Mouse (Mus musculus): Measurements from ENCODE around the gene Bloc1s5.
A peak's percentile ranks its signal among the peaks of the same experiment; 100 is the strongest.
"Not testable (repeated sequence)": the region's sequence is repeated elsewhere in the genome, so short reads cannot be mapped to it uniquely, and the experiment has no call there.

Gene Bloc1s5

DNA sequence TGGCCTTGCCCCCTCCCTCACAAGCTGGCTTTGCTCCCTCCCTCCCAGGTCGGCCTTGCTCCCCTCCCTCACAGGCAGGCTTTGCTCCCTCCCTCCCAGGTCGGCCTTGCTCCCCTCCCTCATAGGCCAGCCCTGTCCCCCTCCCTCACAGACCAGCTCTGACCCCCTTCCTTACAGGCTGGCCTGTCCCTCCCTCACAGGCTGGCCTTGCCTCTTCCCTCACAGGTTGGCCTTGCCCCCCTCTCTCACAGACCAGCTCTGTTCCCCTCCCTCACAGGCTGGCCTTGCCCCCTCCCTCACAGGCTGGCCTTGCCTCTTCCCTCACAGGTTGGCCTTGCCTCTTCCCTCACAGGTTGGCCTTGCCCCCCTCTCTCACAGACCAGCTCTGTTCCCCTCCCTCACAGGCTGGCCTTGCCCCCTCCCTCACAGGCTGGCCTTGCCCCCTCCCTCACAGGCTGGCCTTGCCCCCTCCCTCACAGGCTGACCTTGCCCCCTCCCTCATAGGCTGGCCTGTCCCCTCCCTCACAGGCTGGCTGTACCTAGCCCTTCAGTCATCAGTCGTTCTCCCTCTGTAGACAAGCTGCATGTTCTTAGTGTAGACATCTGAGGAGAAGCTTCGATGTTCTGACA, 16.8 kb downstream of the Bloc1s5 start:
- DNase-seq (ENCODE audit: low spot score in 2 of 2) = not testable (repeated sequence)

DNA sequence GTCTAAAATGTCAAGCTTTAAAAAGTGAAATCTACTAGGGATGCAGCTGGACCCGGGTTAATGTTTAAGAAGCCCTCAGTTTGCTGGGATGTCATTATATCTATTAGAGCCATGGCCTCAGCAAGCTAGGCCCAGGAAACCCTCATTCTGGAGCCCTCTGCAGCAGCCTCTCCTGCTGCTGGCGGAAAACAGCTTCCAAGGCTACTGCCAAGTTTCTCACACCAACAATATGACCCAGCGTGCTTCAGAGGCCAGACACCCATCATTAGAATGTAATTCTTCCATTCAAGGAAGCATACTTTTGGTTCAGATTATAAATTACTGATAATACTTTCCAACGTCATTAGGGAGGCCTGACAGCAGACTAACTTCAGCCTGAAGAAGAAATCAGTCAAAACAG, 18.0 kb downstream of the Bloc1s5 start:
- no peak for DNase-seq (ENCODE audit: low spot score in 2 of 2)

DNA sequence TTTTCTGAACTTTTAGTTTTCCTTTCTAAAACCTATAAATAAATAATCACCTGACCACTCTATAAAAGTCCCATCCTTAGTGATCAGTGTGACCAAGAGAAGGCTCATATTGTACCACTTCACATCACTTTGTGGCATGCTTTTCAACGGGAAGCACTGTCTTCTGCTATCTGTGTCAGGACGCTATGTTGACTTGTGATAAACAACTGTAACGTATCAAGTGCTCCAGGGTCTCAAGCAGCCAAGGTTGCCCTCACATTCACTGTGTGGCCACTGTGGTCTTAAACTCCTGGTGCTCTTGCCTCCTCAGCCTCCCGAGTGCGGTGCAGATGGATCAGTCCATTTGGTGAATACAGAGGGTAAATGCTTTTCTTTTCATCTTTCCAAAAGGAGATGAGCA, 19.3 kb downstream of the Bloc1s5 start:
- DNase-seq (ENCODE audit: low spot score in 2 of 2) = no peak

DNA sequence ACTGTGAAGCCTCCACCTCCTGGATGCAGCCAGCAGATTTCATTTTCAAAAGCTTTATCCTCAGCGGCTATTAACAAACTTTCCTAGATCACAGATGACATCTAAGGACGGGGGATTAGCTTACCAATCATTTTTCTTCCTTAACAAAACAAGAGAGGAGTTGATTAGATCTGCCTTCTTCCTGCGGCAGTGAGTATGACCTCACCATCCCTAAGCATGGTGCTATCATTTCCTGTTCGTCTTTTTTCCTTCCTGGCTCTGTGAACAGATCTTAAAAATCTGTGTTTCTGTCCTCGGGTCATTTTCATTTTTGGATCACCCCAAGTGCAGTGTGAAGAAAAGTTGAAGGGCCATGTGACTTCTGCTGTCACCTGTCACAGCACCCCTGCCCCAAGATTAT, 20.6 kb downstream of the Bloc1s5 start:
- DNase-seq (ENCODE audit: low spot score in 2 of 2) = no peak

DNA sequence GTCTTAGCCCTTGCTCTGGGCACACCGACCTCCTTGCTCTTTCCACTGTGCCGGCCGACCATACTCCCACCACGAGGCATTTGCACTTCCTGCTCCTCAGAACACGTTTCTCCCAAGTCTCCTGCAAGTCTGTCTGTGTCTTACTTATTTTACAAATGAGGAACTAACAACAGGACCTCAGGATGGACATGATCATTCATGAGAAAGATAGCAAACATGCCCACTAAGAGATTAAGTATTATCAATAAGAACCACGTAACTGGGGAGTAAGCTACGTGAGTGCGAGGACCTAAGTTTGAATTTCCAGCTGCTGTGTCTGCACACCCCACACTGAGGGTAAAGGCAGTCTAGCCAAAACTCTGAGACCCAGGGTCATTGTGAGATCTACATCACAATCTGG, 21.3 kb downstream of the Bloc1s5 start:
- no peak for DNase-seq (ENCODE audit: low spot score in 2 of 2)

DNA sequence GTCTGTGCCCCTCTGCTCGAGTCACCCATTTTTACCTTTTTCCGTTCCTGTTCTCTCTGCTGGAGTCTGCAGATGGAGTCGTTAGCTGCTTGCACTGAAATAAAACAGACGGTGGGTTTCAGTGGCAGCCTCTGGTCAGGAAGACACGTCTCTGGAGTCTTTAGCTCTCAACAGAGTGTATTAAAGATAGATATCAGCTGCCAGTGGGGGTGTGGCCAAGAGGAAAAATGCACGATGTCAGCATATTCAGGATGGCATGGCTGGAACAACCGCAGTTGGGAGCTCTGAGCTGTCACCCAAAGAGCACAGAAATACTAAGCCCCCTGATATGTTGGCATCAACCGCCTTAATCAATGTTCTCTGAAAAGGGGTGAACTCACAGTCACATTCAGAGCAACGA, 22.3 kb downstream of the Bloc1s5 start:
- no peak for DNase-seq (ENCODE audit: low spot score in 2 of 2)

DNA sequence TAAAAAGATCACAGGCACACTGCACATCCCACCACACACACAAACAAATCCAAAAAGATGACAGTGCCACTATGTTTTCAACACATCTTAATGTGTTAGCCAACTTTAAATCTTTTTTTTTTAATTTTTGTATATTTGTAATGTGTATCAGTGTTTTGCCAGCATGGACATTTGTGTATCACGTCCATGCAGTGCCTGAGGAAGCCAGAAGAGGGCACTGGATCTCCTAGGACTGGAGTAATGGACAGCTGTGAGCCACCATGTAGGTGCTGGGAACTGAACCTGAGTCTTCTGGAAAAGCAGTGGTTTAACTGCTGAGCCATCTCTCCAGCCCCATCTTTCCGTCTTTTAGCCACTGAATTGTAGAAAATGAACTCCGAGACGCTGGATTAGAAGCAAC, 22.7 kb downstream of the Bloc1s5 start:
- no peak for DNase-seq (ENCODE audit: low spot score in 2 of 2)

DNA sequence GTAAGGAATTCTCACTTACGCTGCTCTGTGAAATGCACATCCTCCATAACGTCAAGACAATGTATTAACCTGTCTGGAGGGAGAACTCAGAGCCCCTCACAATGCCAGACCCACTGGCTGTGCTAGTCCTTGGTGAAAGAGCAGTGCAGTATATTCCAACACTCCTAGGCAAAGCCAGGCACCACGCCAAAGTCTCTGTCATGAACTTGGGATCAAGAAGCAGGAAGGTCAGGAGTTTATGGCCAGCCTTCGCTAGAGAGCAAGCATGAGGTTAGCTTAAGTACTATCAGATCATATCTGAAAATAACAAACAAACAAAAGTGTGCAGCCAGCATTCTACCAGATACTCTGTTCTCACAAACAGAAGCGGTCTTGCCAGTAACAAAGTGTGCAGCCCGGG, 24.6 kb downstream of the Bloc1s5 start:
- no peak for DNase-seq (ENCODE audit: low spot score in 2 of 2)

DNA sequence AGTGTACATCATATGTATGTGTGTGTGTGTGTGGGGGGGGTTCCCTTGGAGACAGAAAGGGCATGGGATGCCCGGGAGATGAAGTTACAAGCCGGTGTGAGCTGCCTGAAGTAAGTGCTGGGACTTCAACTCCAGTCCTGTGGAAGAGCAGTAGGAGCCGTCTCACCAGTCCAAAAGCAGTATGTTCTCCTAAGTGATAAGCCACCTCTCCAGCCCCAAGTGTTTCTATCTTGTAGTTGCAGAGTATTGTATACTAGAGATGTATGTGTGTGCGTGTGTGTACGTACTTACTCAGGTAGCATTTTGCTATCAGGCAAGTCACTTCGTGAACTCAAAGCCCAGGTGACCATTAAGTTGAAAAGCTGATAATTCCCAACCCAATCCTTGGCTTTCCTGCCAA, 27.8 kb downstream of the Bloc1s5 start:
- DNase-seq (ENCODE audit: low spot score in 2 of 2) = no peak

DNA sequence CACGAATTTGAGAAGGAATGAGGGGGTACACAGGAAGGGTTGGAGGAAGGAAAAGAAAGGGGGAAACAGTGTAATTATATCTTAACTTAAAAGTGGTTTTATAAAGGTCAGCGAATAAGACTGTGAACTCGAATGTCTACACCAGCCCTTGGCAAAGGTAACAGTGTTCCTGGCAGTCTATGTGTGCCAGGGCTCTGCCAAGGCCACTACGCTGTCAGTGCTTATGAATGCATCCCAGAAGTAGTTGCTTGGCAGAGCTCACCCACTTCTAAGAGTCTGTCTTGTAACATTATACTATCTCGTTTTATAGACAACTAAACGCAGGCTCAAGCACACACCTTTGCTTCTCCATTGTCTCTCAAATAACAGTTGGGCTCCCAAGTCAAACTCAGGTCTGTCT, 29.6 kb downstream of the Bloc1s5 start:
- no peak for DNase-seq (ENCODE audit: low spot score in 2 of 2)

DNA sequence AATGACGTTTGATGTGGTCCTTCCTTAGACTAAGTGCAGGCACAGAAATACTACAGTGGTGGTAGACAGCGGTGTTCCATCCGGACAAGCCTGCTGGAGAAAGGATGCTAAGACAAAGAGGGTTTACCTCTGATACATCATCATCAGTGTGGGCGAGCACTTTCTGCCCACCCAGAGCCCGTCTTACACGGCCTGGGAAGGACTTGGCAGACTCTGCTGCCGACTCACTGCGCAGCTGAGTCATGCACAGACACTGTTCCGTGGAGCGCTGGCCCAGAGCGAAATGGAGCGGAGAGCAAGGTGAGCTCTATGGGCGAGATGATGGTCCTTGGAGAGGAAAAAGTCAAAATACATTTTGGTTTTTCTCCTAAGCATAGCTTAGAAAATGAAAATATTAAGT, 31.9 kb downstream of the Bloc1s5 start:
- no peak for DNase-seq (ENCODE audit: low spot score in 2 of 2)

DNA sequence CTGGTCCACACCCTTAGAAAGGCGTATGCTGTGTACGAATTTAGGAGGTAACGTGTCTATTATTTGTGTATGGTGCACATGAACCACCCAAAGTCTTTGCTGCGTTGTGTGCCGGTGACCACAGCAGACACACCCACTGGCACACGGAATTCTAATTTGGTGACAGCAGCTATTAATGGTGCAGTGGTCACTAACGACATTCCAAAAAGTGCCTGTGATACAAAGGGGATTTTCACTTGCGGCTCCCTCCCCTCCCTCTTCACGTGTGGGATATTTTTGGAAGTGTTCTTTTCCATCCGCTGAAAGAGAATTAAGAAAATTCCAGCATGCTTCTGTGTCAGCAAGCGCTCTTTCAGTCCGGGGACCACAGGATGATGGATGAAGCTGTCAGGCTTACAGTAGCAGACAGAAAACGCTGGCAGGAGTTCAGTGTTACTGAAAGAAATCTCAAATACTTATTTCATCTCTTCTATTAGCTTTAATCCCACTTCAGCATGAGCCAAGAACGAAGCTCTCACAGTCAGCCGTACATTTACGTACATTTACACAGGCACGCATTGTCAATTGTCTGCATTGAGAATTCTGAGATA, 32.6 kb downstream of the Bloc1s5 start:
- no peak for DNase-seq (ENCODE audit: low spot score in 2 of 2)

DNA sequence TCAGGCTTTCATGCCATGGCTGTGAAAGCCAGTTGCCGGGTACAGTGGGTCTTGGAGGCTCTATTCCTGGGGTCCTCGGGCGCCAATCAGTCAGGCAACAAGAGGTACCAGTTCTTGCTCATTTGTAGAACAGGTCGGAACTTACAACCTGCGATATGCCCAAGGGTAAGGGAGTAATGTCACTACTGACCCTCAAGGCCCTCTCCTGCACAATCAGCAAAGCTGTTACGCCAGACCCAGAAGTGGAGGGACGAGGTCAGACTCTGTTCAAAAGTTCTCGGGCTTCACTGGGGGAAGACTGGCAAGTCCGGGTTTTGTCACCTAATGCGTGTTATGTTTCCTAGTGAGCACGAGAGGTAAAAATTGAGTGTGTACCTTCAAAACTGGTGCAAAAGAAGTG, 34.1 kb downstream of the Bloc1s5 start:
- no peak for DNase-seq (ENCODE audit: low spot score in 2 of 2)

DNA sequence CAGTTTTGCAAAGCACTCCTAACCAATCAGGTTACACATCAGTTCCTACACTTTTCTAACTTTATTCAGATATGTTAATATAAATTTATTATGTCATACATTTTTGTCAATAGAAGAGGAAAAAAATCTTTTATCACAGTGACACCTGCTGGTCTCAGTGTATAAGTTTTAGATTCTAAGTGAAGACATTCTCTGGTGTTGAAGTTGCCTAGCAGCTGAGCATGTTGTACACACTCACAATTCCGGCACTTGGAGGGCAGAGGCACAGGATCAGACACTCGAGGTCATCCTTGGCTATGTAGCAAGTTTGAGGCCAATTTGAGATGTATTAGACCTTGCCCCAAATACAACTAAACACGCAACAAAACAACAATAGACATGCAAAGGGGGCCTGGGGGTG, 37.8 kb downstream of the Bloc1s5 start:
- DNase-seq (ENCODE audit: low spot score in 2 of 2) = no peak

DNA sequence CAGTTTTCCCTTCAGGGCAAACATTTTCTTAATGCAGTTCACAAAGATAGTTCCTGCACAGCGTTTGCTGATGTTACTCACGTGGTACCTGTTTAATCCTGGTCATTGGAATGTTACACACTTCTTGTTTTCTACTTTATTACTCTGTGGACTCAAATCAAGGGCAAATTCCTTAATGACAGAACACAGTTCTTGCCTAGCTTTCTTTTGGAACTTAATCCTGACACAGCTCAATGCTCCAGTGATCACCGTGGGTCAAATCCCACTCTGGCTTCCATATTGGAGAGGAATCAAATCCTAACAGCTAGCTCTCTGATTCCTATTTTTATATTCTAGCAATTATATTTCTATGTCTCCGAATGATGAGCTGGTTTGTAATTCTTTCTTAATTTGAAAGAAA, 38.4 kb downstream of the Bloc1s5 start:
- no peak for DNase-seq (ENCODE audit: low spot score in 2 of 2)

DNA sequence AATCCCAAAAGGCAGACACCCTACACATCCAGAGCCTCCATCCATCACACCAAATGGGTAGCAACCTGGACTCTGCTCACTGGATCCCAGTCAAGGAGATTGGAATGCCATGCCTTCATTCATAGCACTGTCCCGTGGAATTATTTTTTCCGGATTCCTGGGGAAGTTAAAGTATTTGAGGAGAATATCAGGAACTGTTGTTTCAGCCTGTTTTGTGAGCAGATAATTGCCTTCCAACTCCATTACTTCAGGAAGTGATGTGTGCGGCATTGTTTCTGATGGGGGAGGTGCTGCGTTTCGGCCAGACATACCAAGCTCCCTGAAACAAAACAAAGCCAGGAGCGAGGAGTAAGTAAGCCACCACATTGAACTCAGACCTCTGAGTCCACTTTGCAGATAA, 41.8 kb downstream of the Bloc1s5 start:
- no peak for DNase-seq (ENCODE audit: low spot score in 2 of 2)

DNA sequence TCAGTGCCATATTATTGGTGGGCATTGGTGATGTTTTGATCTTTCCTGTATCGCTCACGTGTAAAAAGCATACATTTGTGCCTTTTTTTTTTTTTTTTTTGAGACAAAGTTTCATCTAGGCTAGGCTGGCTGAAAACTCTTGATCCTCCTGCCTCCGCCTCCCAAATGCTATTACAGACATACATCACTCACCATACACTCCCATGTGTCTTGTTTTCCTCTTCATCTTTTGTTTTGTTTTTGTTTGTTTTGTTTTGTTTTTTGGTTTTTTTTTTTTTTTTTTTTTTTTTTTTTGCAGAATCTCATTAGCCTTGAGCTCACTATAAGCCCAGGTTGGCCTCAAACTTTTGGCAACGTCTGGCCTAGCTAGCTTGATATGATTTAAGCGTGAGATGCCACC, 47.6 kb downstream of the Bloc1s5 start:
- DNase-seq (ENCODE audit: low spot score in 2 of 2) = no peak

DNA sequence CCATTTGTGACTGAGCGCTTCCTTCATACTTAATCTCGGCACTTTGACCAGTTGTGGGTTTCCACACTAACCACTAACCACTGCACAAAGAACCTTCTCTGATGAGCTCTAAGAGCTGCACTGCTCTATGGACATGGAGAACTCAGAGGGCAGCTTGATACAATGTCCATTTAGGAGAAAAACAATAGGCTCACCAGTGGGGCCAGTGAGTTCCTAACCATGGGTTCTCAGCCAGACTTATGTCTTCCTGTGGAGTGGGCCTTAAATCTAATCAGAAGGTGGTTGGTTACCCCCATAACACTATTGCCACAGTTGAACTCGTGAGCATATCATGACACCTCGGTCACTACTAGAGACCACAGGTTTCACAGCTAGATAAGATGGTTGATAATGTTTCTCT, 48.5 kb downstream of the Bloc1s5 start:
- no peak for DNase-seq (ENCODE audit: low spot score in 2 of 2)

DNA sequence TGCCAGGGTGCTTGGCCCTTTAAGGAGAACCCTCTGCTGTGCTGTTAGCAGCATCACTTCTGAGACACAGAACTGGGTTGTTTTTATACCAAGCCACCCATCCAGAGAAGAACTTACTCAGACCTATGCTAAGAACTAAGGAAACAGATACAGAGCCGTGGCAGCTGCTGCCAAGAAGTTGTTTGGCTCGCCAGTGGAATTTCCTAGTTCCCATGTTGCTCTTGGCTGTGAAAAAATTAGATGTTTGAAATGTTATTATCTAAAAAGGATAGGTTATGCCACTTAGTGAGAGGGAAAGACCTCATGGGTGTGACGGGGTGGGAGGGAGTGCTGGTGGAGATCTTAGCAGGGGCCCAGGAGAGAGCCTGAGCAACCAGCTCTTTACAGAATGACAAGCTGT, 52.1 kb downstream of the Bloc1s5 start:
- DNase-seq (ENCODE audit: low spot score in 2 of 2) = no peak

DNA sequence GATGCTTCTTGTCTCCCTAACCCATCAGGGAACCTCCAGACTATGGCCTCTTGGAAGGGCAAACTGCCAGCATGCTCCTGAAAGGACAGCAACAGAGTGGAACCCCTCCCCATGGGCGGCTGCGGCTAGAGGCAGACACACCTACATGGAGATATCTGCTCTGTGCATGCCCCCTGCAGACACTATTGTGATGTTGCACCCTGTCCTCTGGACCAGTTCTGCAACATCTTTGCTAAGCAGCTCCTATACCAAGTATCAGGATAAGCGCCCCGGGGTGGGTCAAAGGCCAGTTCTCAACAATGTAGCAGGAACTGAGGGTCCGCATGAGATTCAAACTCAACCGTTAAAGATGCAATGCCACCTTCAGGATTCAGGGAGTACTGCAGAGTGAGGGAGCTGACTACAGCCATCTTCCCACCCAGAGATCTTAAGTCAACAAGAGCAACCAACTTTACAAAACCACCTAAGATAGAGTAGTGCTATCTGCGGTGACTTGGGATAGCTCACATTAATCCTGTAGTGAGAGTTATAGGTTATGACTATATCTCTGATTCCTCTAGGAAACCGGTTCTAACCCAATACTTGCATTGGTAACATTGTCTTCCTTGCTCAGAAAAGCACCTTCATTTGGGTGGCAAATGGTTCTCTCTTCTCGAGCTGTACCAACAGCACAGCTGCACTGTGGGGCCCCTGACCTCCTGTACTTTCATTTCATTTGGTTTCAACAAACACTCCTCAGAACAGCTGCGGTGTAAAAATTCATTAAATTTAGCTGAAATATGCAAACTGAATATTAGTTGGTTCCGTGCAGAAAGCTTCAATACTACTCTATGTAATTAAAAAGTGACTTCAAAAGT, 54.1 kb downstream of the Bloc1s5 start:
- peak; percentile 10 to 32 for DNase-seq (ENCODE audit: low spot score in 2 of 2)

DNA sequence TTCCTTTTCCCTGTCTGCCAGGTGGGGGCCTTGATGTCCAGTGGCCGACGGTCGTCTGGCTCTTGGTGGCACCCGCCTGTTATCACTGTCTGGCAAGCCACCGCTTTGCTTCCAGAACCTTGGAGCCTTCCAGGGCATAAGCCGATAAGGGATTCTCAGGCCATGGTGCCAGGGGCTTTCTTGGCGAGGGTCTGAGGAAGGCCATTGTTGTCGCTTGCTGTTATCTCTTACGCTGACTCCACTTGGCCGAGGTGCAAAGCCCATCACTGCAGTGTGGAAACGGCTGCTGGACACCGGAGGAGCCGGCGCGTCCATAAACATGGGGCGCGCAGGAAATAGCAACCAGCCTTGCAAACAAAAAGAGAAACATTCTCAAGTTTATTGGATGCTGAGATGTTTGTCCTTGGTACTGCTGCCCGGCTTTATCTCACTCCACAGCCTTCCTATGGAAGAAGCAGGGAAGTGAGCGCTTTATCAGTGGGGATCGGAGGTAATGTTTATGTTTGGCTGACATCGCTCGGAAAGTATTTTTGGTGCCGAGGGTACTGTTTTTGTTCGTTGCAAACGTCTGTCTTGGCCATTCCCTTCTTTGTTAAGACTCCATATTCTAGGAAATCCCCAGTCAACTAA, 54.8 kb downstream of the Bloc1s5 start:
- no peak for DNase-seq (ENCODE audit: low spot score in 2 of 2)

DNA sequence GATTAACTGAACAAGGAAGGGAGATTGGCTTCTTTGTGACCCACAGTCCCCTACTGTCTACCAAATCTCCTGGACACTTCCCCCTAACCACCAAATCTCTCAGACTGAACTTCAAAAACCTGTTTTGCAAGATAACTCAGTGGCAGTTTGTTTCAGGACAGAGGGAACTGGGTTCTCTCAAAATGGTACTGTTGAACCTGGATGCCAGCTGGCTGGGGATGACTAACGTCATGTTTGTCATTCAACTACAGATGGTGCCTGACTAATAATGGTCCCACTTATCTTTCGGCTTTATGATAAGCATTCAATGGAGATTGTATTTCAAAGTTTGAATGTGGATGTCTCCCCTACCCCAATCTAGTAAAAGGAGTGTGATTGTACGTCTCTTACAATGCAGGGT, 60.2 kb downstream of the Bloc1s5 start:
- DNase-seq (ENCODE audit: low spot score in 2 of 2) = no peak

DNA sequence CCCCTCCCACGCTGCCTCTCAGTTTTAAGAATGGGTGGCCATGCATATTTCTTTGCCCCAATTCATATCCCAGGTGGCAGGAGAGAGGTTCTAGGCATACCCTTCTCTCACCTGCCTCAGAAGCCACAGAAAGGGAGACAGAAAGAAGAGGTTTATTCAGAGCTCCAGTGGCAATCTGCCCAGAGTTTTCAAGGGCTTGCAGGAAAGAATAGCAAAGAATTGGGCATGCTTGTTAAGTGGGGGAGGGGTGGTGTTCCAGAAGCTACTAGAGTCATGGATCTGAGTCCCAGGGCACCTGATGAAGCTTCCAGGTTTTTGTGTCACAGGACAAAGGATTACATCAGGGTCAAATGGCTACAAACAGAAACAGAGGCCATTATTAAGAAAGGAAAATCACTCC, 61.6 kb downstream of the Bloc1s5 start:
- no peak for DNase-seq (ENCODE audit: low spot score in 2 of 2)

All from thymus, postnatal 10 days (tissue).